Mouse (Mus musculus) kidney, adult 2 months (tissue): Measurements from ENCODE around the gene Snx6.

Experiments
- CTCF ChIP-seq: fragments of 200-500 bp; conservative IDR thresholded peaks from 2 replicates; pipeline ENCODE4 v1.5.1; 2011; ENCODE audit warnings: low read depth, mild to moderate bottlenecking, control low read depth, low read length, moderate library complexity, mixed read lengths; ENCODE audit not compliant: insufficient read depth, insufficient read length
- POLR2A ChIP-seq: fragments of 200-500 bp; IDR thresholded peaks from one replicate; pipeline ENCODE4 v1.6.1; 2011; ENCODE audit warnings: low read depth, low read length, control low read depth

DNA sequence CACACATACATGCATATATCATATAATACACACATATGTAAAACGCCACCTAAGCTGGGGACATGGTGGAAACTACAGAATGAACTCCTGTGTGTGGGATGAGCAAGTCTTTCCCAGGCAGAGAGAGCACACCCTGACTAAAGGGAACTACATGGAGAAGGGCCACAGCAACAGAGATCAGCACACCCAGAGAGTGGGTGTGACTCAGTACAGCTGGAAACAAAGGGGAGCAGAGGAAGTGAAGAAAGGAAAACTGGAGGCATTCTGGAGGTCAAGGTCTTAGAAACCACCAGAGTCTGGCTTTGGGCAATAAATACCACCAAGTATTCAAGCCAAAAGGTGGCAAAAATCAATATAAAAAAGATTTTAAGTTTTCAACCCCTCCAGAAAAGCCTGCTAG lies 34.8 kb downstream of the Snx6 start:
- TF ChIP-seq POLR2A (no peak), CTCF (no peak)
